Mouse (Mus musculus): Measurements from ENCODE around the gene Dyrk3. TPM values are rescaled to one million over a fixed set of nuclear protein-coding genes. Genes with fewer than 3 reads are reported as not detected.
"Not testable (repeated sequence)": the region's sequence is repeated elsewhere in the genome, so short reads cannot be mapped to it uniquely, and the experiment has no call there.

The Dyrk3 gene
- polyA plus RNA-seq, 1 experiment from 2014 or later = 20.9 TPM

GRCm38 (mm10) chr1:131146181-131146614 is 8.1 kb upstream of the Dyrk3 start:
- H3K36me3 ChIP-seq (replicated peaks) = no peaks in the 10 kb centered on the region
- H3K27me3 ChIP-seq = peaks cover 4% of the 10 kb centered on the region; the same call in 1 of the 2 replicates
- H3K4me2 ChIP-seq = no peak overlapping the region
- no peaks in the 10 kb centered on the region for H3K4me1 ChIP-seq
- no peak for ATAC-seq (ENCODE audit: low FRiP score)
- H3K27ac ChIP-seq = no peak overlapping the region
- H3K9me3 ChIP-seq = no peaks in the 10 kb centered on the region
- H3K4me3 ChIP-seq (replicated peaks) = no peak overlapping the region
- H3K9ac ChIP-seq = no peak overlapping the region
- WGBS = 87% methylated on average over 3 of the region's 3 CpGs

- H3K9me3 ChIP-seq; H3K9ac ChIP-seq; H3K36me3 ChIP-seq (replicated peaks); H3K4me1 ChIP-seq; H3K27me3 ChIP-seq; H3K4me3 ChIP-seq (replicated peaks); ATAC-seq (ENCODE audit: low FRiP score); H3K27ac ChIP-seq; H3K4me2 ChIP-seq: not testable (repeated sequence)
- whole genome bisulfite sequencing = 91% methylated on average over 3 of the region's 3 CpGs
Measured at GRCm38 (mm10) chr1:131145222-131145621, 7.1 kb upstream of the Dyrk3 start.

- ATAC-seq (ENCODE audit: low FRiP score) = no peak
- WGBS = 83% methylated on average over 1 of the region's 1 CpGs
Measured at GRCm38 (mm10) chr1:131142472-131142871, 4.3 kb upstream of the Dyrk3 start.

GRCm38 (mm10) chr1:131141449-131141848 is 3.3 kb upstream of the Dyrk3 start:
- WGBS = 73% methylated on average over 2 of the region's 2 CpGs
- H3K9ac ChIP-seq = no peak overlapping the region
- peaks cover 18% of the 10 kb centered on the region for H3K4me1 ChIP-seq
- no peak overlapping the region for H3K27ac ChIP-seq
- no peak overlapping the region for H3K4me3 ChIP-seq (replicated peaks)
- no peaks in the 10 kb centered on the region for H3K9me3 ChIP-seq
- no peak overlapping the region for H3K4me2 ChIP-seq
- no peaks in the 10 kb centered on the region for H3K36me3 ChIP-seq (replicated peaks)
- no peak for ATAC-seq (ENCODE audit: low FRiP score)
- peaks cover 7% of the 10 kb centered on the region; the same call in 1 of the 2 replicates for H3K27me3 ChIP-seq

More at GRCm38 (mm10) chr1:131142472-131142871, 4.3 kb upstream of the Dyrk3 start:
- no peak overlapping the region for H3K4me3 ChIP-seq (replicated peaks)
- H3K9ac ChIP-seq = no peak overlapping the region
- no peaks in the 10 kb centered on the region for H3K36me3 ChIP-seq (replicated peaks)
- H3K4me2 ChIP-seq = no peak overlapping the region
- H3K27ac ChIP-seq = no peak overlapping the region
- H3K9me3 ChIP-seq = no peaks in the 10 kb centered on the region
- peaks cover 9% of the 10 kb centered on the region; the same call in 1 of the 2 replicates for H3K4me1 ChIP-seq
- H3K27me3 ChIP-seq = peaks cover 7% of the 10 kb centered on the region; the same call in 1 of the 2 replicates

- Histone ChIP-seq H3K36me3 (replicated peaks) (no peaks in the 10 kb centered on the region), H3K4me2 (peak overlapping the region; percentile 66), H3K27ac (no peak overlapping the region), H3K4me3 (replicated peaks) (no peak overlapping the region), H3K9ac (no peak overlapping the region), H3K4me1 (peaks cover 37% of the 10 kb centered on the region), H3K9me3 (no peaks in the 10 kb centered on the region), H3K27me3 (peaks cover 7% of the 10 kb centered on the region; the same call in 1 of the 2 replicates)
- ATAC-seq (ENCODE audit: low FRiP score) = no peak
- 64% methylated on average over 11 of the region's 11 CpGs for WGBS
Measured at GRCm38 (mm10) chr1:131139102-131140095, 1.3 kb upstream of the Dyrk3 start.

- H3K27me3 ChIP-seq = 0 out of 2 replicates have a peak, but pooled peaks cover 4% of the 10 kb centered on the region
- peaks cover 43% of the 10 kb centered on the region for H3K4me1 ChIP-seq
- H3K4me2 ChIP-seq = peak overlapping the region; percentile 66
- WGBS = 1% methylated on average over 30 of the region's 36 CpGs
- ATAC-seq (ENCODE audit: low FRiP score) = peak; percentile 89
- peaks cover 4% of the 10 kb centered on the region for H3K36me3 ChIP-seq (replicated peaks)
- no peaks in the 10 kb centered on the region for H3K9me3 ChIP-seq
- H3K9ac ChIP-seq = peak overlapping the region; percentile 87
- H3K27ac ChIP-seq = peak overlapping the region; percentile 91
- peak overlapping the region; percentile 81 for H3K4me3 ChIP-seq (replicated peaks)
Measured at GRCm38 (mm10) chr1:131137717-131138118, 422 bp downstream of the Dyrk3 start.

- peak overlapping the region; percentile 81 for H3K4me3 ChIP-seq (replicated peaks)
- no peak overlapping the region for H3K27ac ChIP-seq
- H3K27me3 ChIP-seq = 0 out of 2 replicates have a peak, but pooled peaks cover 4% of the 10 kb centered on the region
- peak overlapping the region; percentile 21 for H3K9ac ChIP-seq
- H3K4me1 ChIP-seq = peaks cover 43% of the 10 kb centered on the region
- no peaks in the 10 kb centered on the region for H3K9me3 ChIP-seq
- peak overlapping the region; percentile 66 for H3K4me2 ChIP-seq
- no peak for ATAC-seq (ENCODE audit: low FRiP score)
- H3K36me3 ChIP-seq (replicated peaks) = peaks cover 10% of the 10 kb centered on the region
- 6% methylated on average over 5 of the region's 5 CpGs for WGBS
Measured at GRCm38 (mm10) chr1:131137111-131137510, 1.0 kb downstream of the Dyrk3 start.

- Histone ChIP-seq H3K4me2 (peak overlapping the region; percentile 66), H3K36me3 (replicated peaks) (peaks cover 11% of the 10 kb centered on the region), H3K9me3 (no peaks in the 10 kb centered on the region), H3K4me1 (peaks cover 43% of the 10 kb centered on the region), H3K27me3 (0 out of 2 replicates have a peak, but pooled peaks cover 4% of the 10 kb centered on the region), H3K27ac (no peak overlapping the region), H3K9ac (0 out of 2 replicates have a peak overlapping the region, but pooled peaks have one; percentile 1), H3K4me3 (replicated peaks) (0 out of 2 replicates have a peak overlapping the region, but pooled peaks have one; percentile 3)
- ATAC-seq (ENCODE audit: low FRiP score) = no peak
- 80% methylated on average over 10 of the region's 10 CpGs for WGBS
Measured at GRCm38 (mm10) chr1:131135960-131136629, 2.0 kb downstream of the Dyrk3 start.

- Histone ChIP-seq H3K4me1 (peaks cover 43% of the 10 kb centered on the region), H3K4me3 (replicated peaks) (peak overlapping the region; percentile 13; the same call in 1 of the 2 replicates), H3K9ac (no peak overlapping the region; the same call in 1 of the 2 replicates), H3K36me3 (replicated peaks) (peaks cover 20% of the 10 kb centered on the region), H3K27me3 (0 out of 2 replicates have a peak, but pooled peaks cover 4% of the 10 kb centered on the region), H3K4me2 (peak overlapping the region; percentile 37), H3K27ac (peak overlapping the region; percentile 74), H3K9me3 (no peaks in the 10 kb centered on the region)
- WGBS = 52% methylated on average over 8 of the region's 8 CpGs
- no peak for ATAC-seq (ENCODE audit: low FRiP score)
Measured at GRCm38 (mm10) chr1:131134942-131135522, 3.1 kb downstream of the Dyrk3 start.

GRCm38 (mm10) chr1:131134231-131134630 is 3.9 kb downstream of the Dyrk3 start:
- ATAC-seq (ENCODE audit: low FRiP score) = peak; percentile 17; the same call in 1 of the 2 replicates
- peak overlapping the region; percentile 74 for H3K27ac ChIP-seq
- no peak overlapping the region for H3K9ac ChIP-seq
- 16% methylated on average over 6 of the region's 6 CpGs for WGBS
- peaks cover 41% of the 10 kb centered on the region for H3K4me1 ChIP-seq
- H3K36me3 ChIP-seq (replicated peaks) = peaks cover 28% of the 10 kb centered on the region
- peak overlapping the region; percentile 37; the same call in 1 of the 2 replicates for H3K4me2 ChIP-seq
- no peaks in the 10 kb centered on the region for H3K9me3 ChIP-seq
- 0 out of 2 replicates have a peak, but pooled peaks cover 1% of the 10 kb centered on the region for H3K27me3 ChIP-seq
- H3K4me3 ChIP-seq (replicated peaks) = no peak overlapping the region

- no peak overlapping the region for H3K9ac ChIP-seq
- no peak overlapping the region for H3K27ac ChIP-seq
- no peaks in the 10 kb centered on the region for H3K4me1 ChIP-seq
- WGBS = 85% methylated on average over 11 of the region's 11 CpGs
- no peaks in the 10 kb centered on the region for H3K27me3 ChIP-seq
- no peaks in the 10 kb centered on the region for H3K9me3 ChIP-seq
- no peak overlapping the region for H3K4me3 ChIP-seq (replicated peaks)
- H3K36me3 ChIP-seq (replicated peaks) = peaks cover 43% of the 10 kb centered on the region
- no peak overlapping the region for H3K4me2 ChIP-seq
- ATAC-seq (ENCODE audit: low FRiP score) = no peak
Measured at GRCm38 (mm10) chr1:131125987-131126744, 12.0 kb downstream of the Dyrk3 start.

Measured in forebrain, embryonic 12.5 days (tissue).